Mouse (Mus musculus) ES-Bruce4 (cell line): ENCODE results near the gene Plscr2.

Experiments
- CTCF ChIP-seq: IDR thresholded peaks from one replicate; pipeline ENCODE4 v1.8.1; 2011; ENCODE audit warnings: low read depth, low read length
- EP300 ChIP-seq: IDR thresholded peaks from 2 replicates; pipeline ENCODE4 v1.6.1; 2011; ENCODE audit warnings: low read depth, low read length; ENCODE audit not compliant: insufficient read depth

DNA sequence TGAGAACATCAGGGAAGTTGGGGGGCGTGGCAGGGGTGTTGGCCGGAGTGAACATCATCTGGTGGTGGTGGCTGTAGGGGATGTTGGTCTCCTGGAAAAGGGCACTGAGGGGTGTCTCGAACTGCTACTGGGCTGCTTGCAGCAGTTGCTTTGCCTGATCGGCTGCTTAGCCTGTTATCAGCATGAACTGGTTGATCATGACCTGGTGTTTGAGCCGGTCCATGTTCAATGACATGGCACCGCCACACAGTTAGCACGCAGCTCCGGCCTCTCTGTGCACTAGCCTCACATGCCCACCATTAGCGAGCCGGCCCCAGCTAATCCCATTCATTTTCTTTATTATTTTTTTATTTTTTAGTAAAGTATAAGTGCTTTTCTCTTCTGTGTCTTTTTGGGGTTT is 59.4 kb downstream of the Plscr2 start:
- no peak for TF ChIP-seq CTCF
- TF ChIP-seq EP300, result no peak
